Mouse (Mus musculus): ENCODE results near the gene Tox3.

DNA sequence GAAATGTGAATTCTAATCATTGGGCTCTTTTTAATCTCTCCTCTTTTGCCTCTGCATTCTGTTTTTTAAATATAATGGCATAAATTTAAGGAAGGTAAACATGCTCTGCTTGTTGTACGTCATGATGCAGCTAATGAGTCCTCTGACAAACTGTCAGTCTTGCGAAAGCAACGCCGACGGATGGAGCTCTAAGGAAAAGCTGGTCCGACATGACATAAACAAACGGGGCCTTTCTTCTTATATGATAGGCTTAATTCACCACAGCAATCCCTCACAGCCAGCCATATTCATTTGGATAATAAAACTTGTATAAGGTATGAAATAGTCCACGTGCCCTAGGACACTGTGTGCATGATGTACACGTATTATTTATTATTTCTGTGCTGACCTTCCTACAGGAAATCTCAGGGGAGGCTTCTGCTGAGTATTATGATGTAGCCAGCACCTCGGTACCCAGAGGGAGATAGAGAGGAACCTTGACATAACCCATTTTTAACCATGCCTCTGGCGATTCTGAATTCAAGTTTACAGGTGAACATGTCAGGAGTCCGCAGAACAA, 80.4 kb downstream of the Tox3 start:
- TF ChIP-seq CTCF (IDR thresholded peaks at IDR 0.05; ENCODE audit: low read depth, low read length) (no peak), POLR2A (IDR thresholded peaks at IDR 0.05; ENCODE audit: insufficient read depth, low read length) (no peak)

Measured in ES-Bruce4 (cell line).